Mouse (Mus musculus): ENCODE data around the gene Fxr2. TPM values are rescaled to one million over a fixed set of nuclear protein-coding genes. Genes with fewer than 3 reads are reported as not detected.
"Not testable (repeated sequence)": the region's sequence is repeated elsewhere in the genome, so short reads cannot be mapped to it uniquely, and the experiment has no call there.

The Fxr2 gene
- total RNA-seq, 2 experiments from 2014 or later = 146 TPM

DNA sequence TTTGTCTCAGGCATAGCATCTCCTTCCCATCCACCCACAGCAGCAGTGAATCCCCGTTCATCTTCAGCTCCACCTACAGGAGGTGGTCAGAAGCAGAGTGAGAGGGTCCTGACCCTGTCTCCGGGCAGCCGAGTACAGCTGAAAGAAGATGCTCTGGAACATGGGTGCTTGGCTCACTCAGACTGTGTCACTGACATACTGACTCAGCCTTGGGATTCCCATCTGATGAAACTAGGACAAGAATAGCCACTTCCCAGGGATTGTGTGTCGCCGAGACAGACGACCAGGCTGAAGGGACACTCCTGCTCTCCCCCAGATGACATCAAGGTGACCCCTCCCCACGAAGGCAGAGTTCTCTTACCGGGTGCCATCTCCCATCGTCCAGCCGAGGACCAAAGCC is 16.0 kb upstream of the Fxr2 start:
- Histone ChIP-seq H3K4me3 (no peak overlapping the region), H3K27ac (no peak overlapping the region)
- TF ChIP-seq CTCF (IDR thresholded peaks at IDR 0.05) = no peak
- intact Hi-C loops (cut with DNase I) = no loop called here
- DNase-seq (ENCODE audit: extremely low spot score in 1 of 2, low spot score in 2 of 2) = no peak

- intact Hi-C loops (cut with DNase I) = no loop called here
- no peak for TF ChIP-seq CTCF (IDR thresholded peaks at IDR 0.05)
Measured at GRCm38 (mm10) chr11:69617805-69618204, 15.0 kb upstream of the Fxr2 start, which contains the start of gene Shbg. Gene Shbg, minus strand, starts transcription at chr11:69617905.

GRCm38 (mm10) chr11:69620394-69621081 is 12.3 kb upstream of the Fxr2 start:
- DNase-seq (ENCODE audit: extremely low spot score in 1 of 2, low spot score in 2 of 2) = no peak
- no peak for TF ChIP-seq CTCF (IDR thresholded peaks at IDR 0.05)
- intact Hi-C loops (cut with DNase I) = no loop called here
- Histone ChIP-seq H3K27ac (no peak overlapping the region), H3K4me3 (no peak overlapping the region)

More at GRCm38 (mm10) chr11:69617805-69618204, 15.0 kb upstream of the Fxr2 start, which contains the start of gene Shbg:
- no peak within 1 kb of the TSS for H3K27ac ChIP-seq
- no peak within 1 kb of the TSS for H3K4me3 ChIP-seq
- DNase-seq (ENCODE audit: extremely low spot score in 1 of 2, low spot score in 2 of 2) = no peak

GRCm38 (mm10) chr11:69621571-69622268 is 11.1 kb upstream of the Fxr2 start, which contains the start of gene Sat2:
Gene Sat2, plus strand, starts transcription at chr11:69622024.
- TF ChIP-seq CTCF (IDR thresholded peaks at IDR 0.05) = no peak
- intact Hi-C loops (cut with DNase I) = no loop called here
- Histone ChIP-seq H3K27ac (peak within 1 kb of the TSS; percentile 85), H3K4me3 (peak within 1 kb of the TSS; percentile 52)
- peak in 1 of 2 experiments; percentile 30 for DNase-seq (ENCODE audit: extremely low spot score in 1 of 2, low spot score in 2 of 2)

GRCm38 (mm10) chr11:69622406-69622805 is 10.4 kb upstream of the Fxr2 start:
- no peak for DNase-seq (ENCODE audit: extremely low spot score in 1 of 2, low spot score in 2 of 2)
- peak overlapping the region; percentile 52 for H3K4me3 ChIP-seq
- no peak for TF ChIP-seq CTCF (IDR thresholded peaks at IDR 0.05)
- H3K27ac ChIP-seq = peak overlapping the region; percentile 85
- intact Hi-C loops (cut with DNase I) = no loop called here

DNA sequence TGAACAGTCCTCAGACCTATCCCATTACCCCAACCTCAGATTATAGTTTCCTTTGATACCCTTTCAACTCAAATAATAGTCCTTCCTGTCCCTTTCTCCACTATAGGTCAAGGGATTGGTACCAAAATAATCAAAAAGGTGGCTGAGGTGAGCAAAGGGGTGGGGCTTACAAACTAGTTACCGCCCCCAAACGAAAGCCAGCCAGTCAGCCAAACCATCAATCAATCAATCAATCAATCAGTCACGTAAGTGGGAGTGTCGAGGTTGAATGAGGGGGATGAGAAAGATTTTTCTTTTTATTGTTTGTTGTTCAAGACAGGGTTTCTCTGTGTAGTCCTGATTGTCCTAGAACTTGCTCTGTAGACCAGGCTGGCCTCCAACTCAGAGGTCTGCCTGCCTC is 9.8 kb upstream of the Fxr2 start:
- intact Hi-C loops (cut with DNase I) = no loop called here
- DNase-seq (ENCODE audit: extremely low spot score in 1 of 2, low spot score in 2 of 2) = no peak
- Histone ChIP-seq H3K4me3 (peak overlapping the region; percentile 52; the same call in 1 of the 2 replicates), H3K27ac (0 out of 2 replicates have a peak overlapping the region, but pooled peaks have one; percentile 28)
- TF ChIP-seq CTCF (IDR thresholded peaks at IDR 0.05) = no peak

DNA sequence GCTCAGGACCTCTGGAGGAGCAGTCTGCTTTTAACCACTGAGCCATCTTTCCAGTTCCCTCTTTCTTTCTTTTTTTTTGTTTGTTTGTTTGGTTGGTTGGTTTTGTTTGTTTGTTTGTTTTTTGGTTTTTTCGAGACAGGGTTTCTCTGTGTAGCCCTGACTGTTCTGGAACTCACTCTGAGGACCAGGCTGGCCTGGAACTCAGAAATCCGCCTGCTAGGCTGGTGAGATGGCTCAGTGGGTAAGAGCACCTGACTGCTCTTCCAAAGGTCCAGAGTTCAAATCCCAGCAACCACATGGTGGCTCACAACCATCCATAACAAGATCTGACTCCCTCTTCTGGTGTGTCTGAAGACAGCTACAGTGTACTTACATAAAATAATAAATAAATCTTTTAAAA is 8.5 kb upstream of the Fxr2 start:
- H3K4me3 ChIP-seq; intact Hi-C loops (cut with DNase I); H3K27ac ChIP-seq; DNase-seq (ENCODE audit: extremely low spot score in 1 of 2, low spot score in 2 of 2): not testable (repeated sequence)

DNA sequence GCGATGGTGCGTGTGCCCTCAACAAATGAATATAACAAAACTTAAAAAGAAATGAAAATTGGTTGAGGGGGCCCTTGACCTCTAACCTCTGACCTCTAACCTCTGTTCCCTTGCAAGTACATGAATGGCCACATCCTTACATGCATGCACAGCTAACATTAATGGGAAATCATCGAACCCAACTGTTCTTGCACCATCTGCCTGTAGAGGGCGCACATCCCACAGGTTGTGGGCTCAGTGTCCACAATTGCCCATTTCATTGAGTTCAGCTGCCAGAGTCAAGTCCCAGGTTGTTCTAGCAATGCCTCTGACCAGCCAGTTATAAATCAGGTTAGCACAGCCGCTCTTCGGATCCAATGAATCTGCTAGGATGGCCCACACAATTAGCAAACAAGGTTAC is 4.5 kb upstream of the Fxr2 start:
- intact Hi-C loops (cut with DNase I) = no loop called here
- Histone ChIP-seq H3K27ac (no peak overlapping the region), H3K4me3 (no peak overlapping the region)
- peak; percentile 91 for TF ChIP-seq CTCF (IDR thresholded peaks at IDR 0.05)
- DNase-seq (ENCODE audit: extremely low spot score in 1 of 2, low spot score in 2 of 2) = peak; percentile 56 to 76

- no peak overlapping the region for H3K27ac ChIP-seq
- DNase-seq (ENCODE audit: extremely low spot score in 1 of 2, low spot score in 2 of 2) = no peak
- H3K4me3 ChIP-seq = no peak overlapping the region
- intact Hi-C loops (cut with DNase I) = loop anchor here (5.0 kb wide), 1 partner anchor 127 kb away; the partner anchor contains the start of gene Polr2a
- TF ChIP-seq CTCF (IDR thresholded peaks at IDR 0.05) = peak; percentile 65
Measured at GRCm38 (mm10) chr11:69629802-69630201, 3.0 kb upstream of the Fxr2 start.

- TF ChIP-seq CTCF (IDR thresholded peaks at IDR 0.05) = no peak
- Histone ChIP-seq H3K27ac (peak overlapping the region; percentile 85), H3K4me3 (peak overlapping the region; percentile 79)
- intact Hi-C loops (cut with DNase I) = loop anchor here (5.0 kb wide), 1 partner anchor 124 kb away; the partner anchor contains the start of gene Polr2a
- DNase-seq (ENCODE audit: extremely low spot score in 1 of 2, low spot score in 2 of 2) = peak in 1 of 2 experiments; percentile 47
Measured at GRCm38 (mm10) chr11:69633128-69633866, 507 bp downstream of the Fxr2 start.

GRCm38 (mm10) chr11:69635471-69635870 is 2.7 kb downstream of the Fxr2 start:
- intact Hi-C loops (cut with DNase I) = no loop called here
- H3K27ac ChIP-seq = no peak overlapping the region
- DNase-seq (ENCODE audit: extremely low spot score in 1 of 2, low spot score in 2 of 2) = no peak
- no peak for TF ChIP-seq CTCF (IDR thresholded peaks at IDR 0.05)
- H3K4me3 ChIP-seq = no peak overlapping the region

DNA sequence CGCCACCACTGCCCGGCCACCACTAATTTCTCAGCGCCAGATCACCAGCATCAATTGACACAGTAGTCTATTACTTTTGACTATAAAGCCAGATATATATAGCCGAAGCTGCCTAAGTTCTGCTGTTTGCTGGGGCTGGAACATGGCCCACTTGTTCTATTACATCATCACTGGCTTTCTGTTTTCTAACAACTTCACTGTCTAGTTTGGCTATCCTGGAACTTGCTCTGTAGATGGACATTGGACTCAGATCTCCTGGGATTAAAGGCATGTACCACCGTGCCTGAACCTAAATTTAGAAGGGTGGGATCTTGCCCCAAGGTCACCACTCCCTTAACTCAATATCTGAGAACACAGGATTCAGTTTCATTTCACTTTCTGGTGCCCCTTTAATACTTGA is 13.1 kb downstream of the Fxr2 start:
- no peak overlapping the region for H3K27ac ChIP-seq
- no peak overlapping the region for H3K4me3 ChIP-seq
- TF ChIP-seq CTCF (IDR thresholded peaks at IDR 0.05) = no peak
- intact Hi-C loops (cut with DNase I) = loop anchor here (5.0 kb wide), 1 partner anchor 91 kb away; no protein-coding TSS in a partner anchor
- DNase-seq (ENCODE audit: extremely low spot score in 1 of 2, low spot score in 2 of 2) = no peak
